Mouse (Mus musculus) thymus, adult 2 months (tissue): ENCODE measurements around the gene Acbd4.

Experiments used
- CTCF ChIP-seq: fragments of 200-500 bp; IDR thresholded peaks from 2 replicates; pipeline ENCODE4 v1.5.1; 2012; ENCODE audit warnings: mild to moderate bottlenecking, control low read depth, low read length, moderate library complexity, borderline replicate concordance; ENCODE audit not compliant: control insufficient read depth, poor library complexity, insufficient read depth; ENCODE audit errors: extremely low read depth
- POLR2A ChIP-seq: fragments of 200-500 bp; IDR thresholded peaks from 2 replicates; pipeline ENCODE4 v1.6.1; 2012; ENCODE audit warnings: mild to moderate bottlenecking, low read length, control low read depth, moderate library complexity; ENCODE audit not compliant: control insufficient read depth, poor library complexity, insufficient read depth; ENCODE audit errors: extremely low read depth

GRCm38 (mm10) chr11:103095801-103096200 lies 5.7 kb upstream of the Acbd4 start:
- TF ChIP-seq POLR2A, result no peak
- no peak for TF ChIP-seq CTCF
